Mouse (Mus musculus) heart, adult 2 months (tissue): Measurements from ENCODE around the gene Cul1. TPM values are rescaled to one million over a fixed set of nuclear protein-coding genes. Genes with fewer than 3 reads are reported as not detected.

Experiments
- DNase-seq, 2 experiments: peaks; one replicate each; pipeline ENCODE4 v3.0.0; 2021
- H3K27ac ChIP-seq: fragments of 200-600 bp; 2 replicates; pipeline ENCODE4 v1.8.1; 2022
- H3K27me3 ChIP-seq: fragments of 200-500 bp; 2 replicates; pipeline ENCODE4 v1.6.1; 2012; ENCODE audit warnings: mild to moderate bottlenecking, low read length, inconsistent platforms, mixed read lengths; ENCODE audit not compliant: control insufficient read depth, insufficient read depth
- H3K36me3 ChIP-seq: fragments of 200-500 bp; 2 replicates; pipeline ENCODE4 v1.6.1; 2012; ENCODE audit warnings: low read length, inconsistent platforms; ENCODE audit not compliant: control insufficient read depth, insufficient read depth
- H3K4me1 ChIP-seq: fragments of 200-500 bp; 2 replicates; pipeline ENCODE4 v1.6.1; 2011; ENCODE audit warnings: low read length; ENCODE audit not compliant: control insufficient read depth, insufficient read depth
- H3K4me3 ChIP-seq: fragments of 200-600 bp; 2 replicates; pipeline ENCODE4 v1.8.1; 2022
- H3K79me2 ChIP-seq: fragments of 200-500 bp; replicated peaks from 2 replicates; pipeline ENCODE4 v1.6.1; 2012; ENCODE audit warnings: mild to moderate bottlenecking, inconsistent platforms, low read length, moderate library complexity, mixed read lengths; ENCODE audit not compliant: control insufficient read depth, insufficient read depth
- H3K9ac ChIP-seq: fragments of 200-500 bp; 2 replicates; pipeline ENCODE4 v1.6.1; 2012; ENCODE audit warnings: low read depth, mild to moderate bottlenecking, control low read depth, inconsistent platforms, low read length, mixed read lengths
- CTCF ChIP-seq: fragments of 200-600 bp; IDR thresholded peaks from 2 replicates; pipeline ENCODE4 v1.8.1; 2022; ENCODE audit warnings: antibody characterized with exemption, mild to moderate bottlenecking, moderate library complexity
- EP300 ChIP-seq: fragments of 200-500 bp; IDR thresholded peaks from 2 replicates; pipeline ENCODE4 v1.6.1; 2011; ENCODE audit warnings: low read depth, low read length, control low read depth; ENCODE audit not compliant: insufficient read depth
- POLR2A ChIP-seq: fragments of 200-500 bp; IDR thresholded peaks from 2 replicates; pipeline ENCODE4 v1.6.1; 2011; ENCODE audit warnings: mild to moderate bottlenecking, low read depth, low read length, control low read depth; ENCODE audit not compliant: insufficient read depth
- WGBS: fragments of 180-500 bp; shearing (Covaris S2); methylation state at CpG from one replicate; pipeline ENCODE4 v1.1.7; 2018; 5-methylcytosine and 5-hydroxymethylcytosine counted together
- intact Hi-C: fragments of 180-260 bp; cut with DNase I; formaldehyde crosslinking; loops from one replicate; pipeline ENCODE4 v1.15.1; 2025
- long read RNA-seq: library from polyadenylated mRNA; stranded (forward); transcript quantifications from one replicate; pipeline ENCODE4 v2.0.0, GENCODE M21; 2021
- polyA plus RNA-seq: library from polyadenylated mRNA; depleted of rRNA; stranded (reverse); fragments of >200 nt; gene quantifications from 2 replicates; pipeline ENCODE4 v1.2.3, GENCODE M21; 2012; rRNA removed
- total RNA-seq, 2 experiments: library from RNA; stranded (reverse); gene quantifications; 2 replicates each; pipeline ENCODE4 v1.2.3; 2021

Cul1 gene
- total RNA-seq = 10 to 100 TPM; 60.0 to 68.6 TPM
- polyA plus RNA-seq = 22.7 and 41.3 TPM in 2 replicates
- long read RNA-seq, transcript Cul1-201 (22 exons, 3,161 nt) = major isoform, 77 of 98 reads
- long read RNA-seq, partial matches to known transcripts = 6 of 98 reads
- long read RNA-seq, other reads (novel, unspliced or antisense) = 15 of 98 reads

DNA sequence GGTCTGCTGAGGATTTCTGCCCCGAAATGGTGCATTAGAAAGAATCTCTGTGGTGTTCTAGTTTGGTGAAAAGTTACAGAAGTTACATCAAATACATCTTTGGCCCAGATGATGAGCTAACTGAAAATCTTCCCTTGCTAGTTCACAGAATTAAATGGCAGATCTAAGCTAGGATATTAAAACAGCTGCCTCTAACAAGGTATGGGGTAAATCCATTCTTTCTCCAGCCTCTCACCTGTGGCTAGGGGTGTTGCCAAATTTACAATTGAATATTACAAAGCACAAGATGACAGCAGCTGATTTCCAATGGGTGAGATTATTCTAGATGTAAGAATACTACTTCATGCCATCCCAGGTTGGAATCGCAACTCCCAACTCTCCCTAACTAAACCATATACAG lies at the start of gene Cul1:
Gene Cul1 (plus strand): TSS at position 301 of the 400 bp plus-strand sequence.
- H3K79me2 ChIP-seq = 0 out of 2 replicates have a peak, but pooled peaks cover 2% of the 10 kb centered on the region
- H3K27me3 ChIP-seq = no peaks in the 10 kb centered on the region
- intact Hi-C loops = loop anchor here (10.0 kb wide), 1 partner anchor 138 kb away; no protein-coding TSS in a partner anchor
- H3K4me1 ChIP-seq = peaks cover 7% of the 10 kb centered on the region
- peak within 1 kb of the TSS; percentile 91 for H3K4me3 ChIP-seq
- TF ChIP-seq EP300 (no peak), CTCF (no peak), POLR2A (no peak)
- H3K27ac ChIP-seq = peak within 1 kb of the TSS; percentile 93
- H3K9ac ChIP-seq = peak within 1 kb of the TSS; percentile 98
- DNase-seq = no peak
- peaks cover 15% of the 10 kb centered on the region for H3K36me3 ChIP-seq
- WGBS = 61% methylated on average over 2 of the region's 2 CpGs

DNA sequence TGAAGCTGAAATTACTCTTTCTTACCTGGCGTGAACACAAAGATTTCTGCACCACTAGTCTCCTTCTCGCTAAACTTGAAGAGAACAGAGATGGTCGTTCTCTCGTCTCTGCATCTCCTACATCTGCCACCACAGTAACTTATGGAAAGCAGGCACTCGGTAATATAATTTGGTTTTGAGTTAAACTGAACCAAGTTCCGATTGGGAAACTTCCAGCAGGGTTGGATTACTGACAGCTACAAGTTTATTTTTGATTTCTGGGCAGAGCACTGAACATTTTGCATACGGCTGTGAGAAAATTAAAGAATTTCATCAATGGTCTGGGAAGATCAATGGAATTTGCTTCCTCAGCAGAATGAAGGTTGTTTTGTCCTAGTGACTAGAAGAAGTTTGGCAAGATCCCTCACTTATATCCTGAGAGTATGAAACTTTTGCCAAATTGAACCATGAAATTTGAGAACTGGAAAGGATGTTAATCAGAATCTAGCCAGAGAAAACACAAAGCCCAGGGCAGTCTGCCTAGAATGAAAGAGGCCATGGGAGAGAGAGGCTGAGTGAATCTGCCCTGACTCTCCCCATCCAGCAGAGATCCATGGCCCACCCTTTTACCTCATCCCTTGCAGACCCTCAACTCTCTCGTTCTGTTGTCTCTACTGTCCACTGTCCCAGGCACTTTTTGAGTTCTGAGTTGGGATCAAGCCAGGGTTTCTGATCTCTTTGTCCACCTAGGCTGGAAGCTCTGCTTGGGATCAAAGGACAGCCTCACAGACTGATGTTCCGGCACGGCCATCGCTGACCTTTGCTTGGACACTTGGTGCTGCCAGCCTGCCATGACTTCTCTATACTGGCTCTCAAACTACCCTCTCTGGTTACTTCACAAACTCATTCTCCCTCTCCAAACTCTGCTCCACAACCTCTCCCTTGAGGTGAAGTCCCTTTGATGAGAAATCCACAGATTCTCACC lies 48.5 kb upstream of the Cul1 start:
- H3K4me3 ChIP-seq = no peak overlapping the region
- peaks cover 1% of the 10 kb centered on the region; the same call in 1 of the 2 replicates for H3K4me1 ChIP-seq
- intact Hi-C loops = no loop called here
- no peak overlapping the region for H3K27ac ChIP-seq
- no peak overlapping the region for H3K9ac ChIP-seq
- no peak for TF ChIP-seq EP300
- no peak for TF ChIP-seq CTCF
- TF ChIP-seq POLR2A = no peak
- 67% methylated on average over 11 of the region's 11 CpGs for WGBS
- no peaks in the 10 kb centered on the region for H3K36me3 ChIP-seq
- H3K27me3 ChIP-seq = 0 out of 2 replicates have a peak, but pooled peaks cover 1% of the 10 kb centered on the region
- no peaks in the 10 kb centered on the region for H3K79me2 ChIP-seq
- DNase-seq = peak; percentile 8 to 16

DNA sequence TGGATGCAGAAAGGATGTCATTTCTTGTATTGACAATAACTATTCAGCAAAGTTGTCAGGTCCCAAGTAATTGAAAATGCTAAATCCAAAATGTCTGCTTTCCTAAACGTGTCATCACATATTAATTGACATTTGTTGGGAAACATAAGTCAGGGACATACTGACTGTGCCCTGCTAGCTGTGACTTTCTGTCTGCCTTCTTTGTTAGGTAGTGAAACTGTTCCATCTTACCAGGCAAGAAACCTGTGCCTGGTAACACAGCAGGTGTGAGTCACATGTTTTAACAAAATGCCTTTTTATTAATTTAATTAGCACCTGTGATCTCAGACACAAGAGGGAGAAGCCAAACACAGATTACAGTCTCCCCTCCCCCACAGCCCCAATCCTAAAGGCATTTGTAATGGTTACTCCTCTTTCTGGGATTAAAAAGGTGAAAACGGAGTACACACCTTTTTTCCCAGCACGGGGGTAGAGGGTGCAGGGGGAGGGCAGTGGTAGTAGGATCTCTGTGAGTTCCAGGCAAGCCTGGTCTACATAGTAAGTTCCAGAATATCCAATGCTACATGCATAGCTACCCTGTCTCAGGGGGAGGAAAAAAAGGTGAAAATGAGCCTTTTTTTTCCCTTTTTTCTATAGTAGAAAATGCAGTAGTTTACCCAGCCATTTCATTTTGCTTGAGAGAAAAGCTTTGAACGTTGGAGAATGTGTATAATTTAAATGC lies 40.2 kb upstream of the Cul1 start:
- TF ChIP-seq EP300 (no peak), POLR2A (no peak), CTCF (no peak)
- Histone ChIP-seq H3K4me1 (no peaks in the 10 kb centered on the region), H3K27ac (no peak overlapping the region), H3K9ac (no peak overlapping the region), H3K36me3 (no peaks in the 10 kb centered on the region), H3K79me2 (no peaks in the 10 kb centered on the region), H3K27me3 (no peaks in the 10 kb centered on the region), H3K4me3 (no peak overlapping the region)
- 29% methylated on average over 4 of the region's 4 CpGs for WGBS
- intact Hi-C loops = no loop called here
- no peak for DNase-seq

DNA sequence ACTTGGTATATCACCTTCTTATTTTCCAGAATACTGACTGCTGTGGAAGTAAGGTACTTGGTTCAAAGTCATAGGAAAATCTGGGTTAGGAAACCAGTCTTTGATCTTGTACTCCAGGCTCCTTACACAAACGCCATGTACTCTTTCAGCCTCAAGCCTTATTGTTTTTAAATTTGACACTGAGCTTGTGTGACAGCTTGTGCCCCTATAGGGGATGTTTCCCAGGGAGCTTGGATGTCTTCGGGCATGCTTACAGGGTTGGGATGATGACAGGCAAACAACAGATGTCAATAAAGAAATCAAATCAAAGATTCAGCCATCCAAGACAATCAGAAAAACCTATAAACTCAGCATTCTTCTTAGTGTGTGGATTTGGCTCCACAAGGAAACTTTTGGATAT lies 39.5 kb upstream of the Cul1 start:
- DNase-seq = no peak
- Histone ChIP-seq H3K9ac (no peak overlapping the region), H3K27me3 (no peaks in the 10 kb centered on the region), H3K27ac (no peak overlapping the region), H3K4me3 (no peak overlapping the region), H3K4me1 (no peaks in the 10 kb centered on the region), H3K79me2 (no peaks in the 10 kb centered on the region), H3K36me3 (no peaks in the 10 kb centered on the region)
- 57% methylated on average over 2 of the region's 2 CpGs for WGBS
- TF ChIP-seq POLR2A = no peak
- TF ChIP-seq EP300 = no peak
- intact Hi-C loops = no loop called here

DNA sequence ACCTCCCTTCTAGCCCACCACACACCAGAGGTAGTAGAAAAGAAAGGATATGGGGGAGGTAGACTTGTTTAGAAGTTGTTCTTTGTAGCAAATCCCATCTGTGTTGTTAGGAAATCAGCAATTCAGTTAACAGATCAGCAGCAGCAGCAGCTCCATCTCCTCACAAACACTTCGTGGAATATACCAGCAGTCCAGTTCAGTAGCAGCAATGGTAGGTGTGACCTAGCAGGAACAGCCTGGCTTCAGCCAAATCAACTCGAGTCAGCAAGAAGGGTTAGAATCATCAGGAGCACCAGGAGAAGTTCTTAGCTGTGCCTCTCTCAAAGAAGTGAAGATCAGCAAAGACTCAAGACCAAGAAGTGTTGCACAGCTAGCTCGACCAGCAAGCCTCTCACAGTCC lies 34.5 kb upstream of the Cul1 start:
- H3K27me3 ChIP-seq = no peaks in the 10 kb centered on the region
- no peaks in the 10 kb centered on the region for H3K36me3 ChIP-seq
- H3K4me1 ChIP-seq = no peaks in the 10 kb centered on the region
- intact Hi-C loops = no loop called here
- TF ChIP-seq POLR2A (no peak), EP300 (no peak), CTCF (no peak)
- no peaks in the 10 kb centered on the region for H3K79me2 ChIP-seq
- WGBS = 71% methylated on average over 3 of the region's 3 CpGs
- no peak overlapping the region for H3K27ac ChIP-seq
- no peak overlapping the region for H3K4me3 ChIP-seq
- no peak for DNase-seq
- no peak overlapping the region for H3K9ac ChIP-seq

DNA sequence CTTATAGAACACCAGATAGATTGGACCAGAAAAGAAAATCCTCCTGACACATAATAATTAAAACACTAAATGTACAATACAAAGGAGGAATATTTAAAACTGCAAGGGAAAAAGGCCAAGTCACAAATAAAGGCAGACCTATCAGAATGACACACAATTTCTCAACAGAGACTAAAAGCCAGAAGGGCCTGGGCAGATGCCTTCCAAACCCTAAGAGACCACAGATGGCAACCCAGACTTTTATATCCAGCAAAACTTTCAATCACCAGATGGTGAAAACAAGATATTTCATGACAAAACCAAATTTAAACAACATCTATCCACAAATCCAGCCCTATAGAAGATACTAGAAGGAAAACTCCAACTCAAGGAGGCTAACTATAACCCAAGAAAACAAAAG lies 33.0 kb upstream of the Cul1 start:
- intact Hi-C loops = no loop called here
- Histone ChIP-seq H3K36me3 (no peaks in the 10 kb centered on the region), H3K79me2 (no peaks in the 10 kb centered on the region), H3K4me3 (no peak overlapping the region), H3K27ac (no peak overlapping the region), H3K4me1 (no peaks in the 10 kb centered on the region), H3K27me3 (no peaks in the 10 kb centered on the region), H3K9ac (no peak overlapping the region)
- TF ChIP-seq POLR2A (no peak), CTCF (no peak), EP300 (no peak)
- no peak for DNase-seq
